1 mouse cellular context compared by ENCODE assay signal in the genomic region with DNA sequence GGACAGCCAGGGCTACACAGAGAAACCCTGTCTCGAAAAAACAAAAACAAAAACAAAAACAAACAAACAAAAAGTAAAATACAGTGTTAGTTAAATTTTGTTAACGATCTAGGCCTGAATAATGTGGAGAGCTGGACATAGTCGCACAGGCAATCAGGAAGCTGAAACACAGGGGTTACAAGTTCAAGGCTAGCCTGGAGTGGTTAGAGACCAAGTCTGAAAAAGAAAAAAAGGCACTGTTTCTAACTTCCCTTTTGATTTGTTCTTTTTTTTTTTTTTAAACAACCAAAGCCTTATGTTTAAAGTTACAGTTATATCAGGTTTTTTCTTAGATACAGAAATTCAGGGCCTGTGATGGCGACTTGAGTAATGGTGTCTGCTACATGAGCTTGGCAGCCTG.
TF ChIP-seq lines count a peak whose summit lies in the region.

No protein-coding gene starts in this region.

TF ChIP-seq in MEL, 35 proteins besides CTCF, POLR2A, EP300 and RAD21:
- TF ChIP-seq ZNF384 (IDR thresholded peaks at IDR 0.05; ENCODE audit: low read depth, low read length): peak; percentile 91
- no peak for TF ChIP-seq MAFK (IDR thresholded peaks at IDR 0.05; ENCODE audit: borderline replicate concordance, low read depth, low read length)
